Mouse (Mus musculus): ENCODE measurements around the gene Cfd.

Gene Cfd

DNA sequence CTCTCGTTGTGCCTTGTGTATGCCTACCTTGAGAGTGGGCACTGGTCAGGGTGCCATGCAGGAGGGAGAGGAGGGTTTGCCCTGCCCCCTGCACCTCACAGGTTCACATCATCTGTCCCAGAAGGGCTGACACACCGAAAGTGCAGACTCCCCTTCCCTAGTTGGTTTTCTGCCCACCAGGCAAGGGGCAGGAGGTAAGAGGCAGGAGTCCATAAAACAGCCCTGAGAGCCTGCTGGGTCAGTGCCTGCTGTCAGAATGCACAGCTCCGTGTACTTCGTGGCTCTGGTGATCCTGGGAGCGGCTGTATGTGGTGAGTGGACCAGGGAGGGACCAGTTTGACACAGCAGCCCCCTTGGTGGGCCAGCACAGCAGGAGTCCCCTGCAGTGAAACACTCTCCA, at the start of gene Cfd:
TSS of gene Cfd (plus strand) at position 184 of the 400 bp plus-strand sequence.
- no peak for DNase-seq (ENCODE audit: low read depth)

- no peak for DNase-seq (ENCODE audit: low read depth)
Measured at GRCm38 (mm10) chr10:79842322-79842721, 48.3 kb upstream of the Cfd start.

DNA sequence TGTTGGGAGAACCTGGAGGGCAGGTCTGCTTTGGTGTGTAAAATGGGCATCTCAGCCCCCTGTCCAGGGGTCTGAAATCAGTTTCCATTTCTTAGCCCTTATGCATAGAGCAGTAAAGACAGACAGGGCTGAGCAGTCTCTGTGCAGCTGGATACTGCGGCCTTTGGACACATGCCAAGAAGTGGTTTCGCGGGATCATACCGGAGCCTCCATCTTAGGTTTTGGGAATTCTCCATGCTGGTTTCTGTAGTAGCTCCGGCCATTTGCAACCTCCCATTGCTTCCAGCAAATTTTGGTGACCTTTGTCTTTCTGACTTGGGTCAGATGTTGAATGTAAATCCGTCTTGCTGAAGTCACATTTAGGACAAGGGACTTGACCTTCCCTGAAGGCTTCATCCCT, 47.2 kb upstream of the Cfd start:
- DNase-seq (ENCODE audit: low read depth): no peak

- no peak for DNase-seq (ENCODE audit: low read depth)
Measured at GRCm38 (mm10) chr10:79846553-79846952, 44.1 kb upstream of the Cfd start.

DNA sequence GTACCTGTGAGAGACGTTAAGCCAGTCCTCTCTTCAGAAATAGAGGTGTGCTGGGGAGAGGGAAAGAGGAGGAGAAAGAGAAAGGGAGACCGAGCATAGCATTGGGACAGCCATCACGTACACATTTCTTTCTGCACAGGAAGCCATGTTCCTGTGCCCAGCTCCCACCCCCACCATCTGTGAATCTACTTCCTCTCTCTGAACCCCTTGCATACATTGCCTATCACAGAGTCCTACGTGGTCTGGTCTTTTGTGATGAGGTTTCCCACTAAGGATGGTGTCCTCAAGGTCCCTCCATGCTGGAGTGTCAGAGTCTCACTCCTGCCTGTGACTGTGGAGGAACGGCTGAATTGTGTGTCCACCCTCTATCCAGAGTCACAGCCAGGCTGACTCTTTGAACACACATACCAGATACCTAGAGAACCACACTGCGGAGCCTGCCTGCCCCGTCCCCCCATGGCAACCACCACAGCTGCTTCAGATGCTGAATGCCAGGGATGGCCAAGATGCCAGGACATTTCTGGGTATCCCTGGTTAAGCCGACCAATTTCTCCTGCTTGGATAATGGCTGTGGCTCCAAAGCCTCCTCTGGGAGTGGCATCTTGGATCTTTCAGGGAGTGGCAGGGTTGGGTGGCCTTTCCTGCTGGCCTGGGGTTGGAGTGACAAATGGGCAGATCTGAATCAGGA, 40.6 kb upstream of the Cfd start:
- DNase-seq (ENCODE audit: low read depth): no peak

GRCm38 (mm10) chr10:79851653-79852052, 39.0 kb upstream of the Cfd start:
- DNase-seq (ENCODE audit: low read depth): no peak

DNA sequence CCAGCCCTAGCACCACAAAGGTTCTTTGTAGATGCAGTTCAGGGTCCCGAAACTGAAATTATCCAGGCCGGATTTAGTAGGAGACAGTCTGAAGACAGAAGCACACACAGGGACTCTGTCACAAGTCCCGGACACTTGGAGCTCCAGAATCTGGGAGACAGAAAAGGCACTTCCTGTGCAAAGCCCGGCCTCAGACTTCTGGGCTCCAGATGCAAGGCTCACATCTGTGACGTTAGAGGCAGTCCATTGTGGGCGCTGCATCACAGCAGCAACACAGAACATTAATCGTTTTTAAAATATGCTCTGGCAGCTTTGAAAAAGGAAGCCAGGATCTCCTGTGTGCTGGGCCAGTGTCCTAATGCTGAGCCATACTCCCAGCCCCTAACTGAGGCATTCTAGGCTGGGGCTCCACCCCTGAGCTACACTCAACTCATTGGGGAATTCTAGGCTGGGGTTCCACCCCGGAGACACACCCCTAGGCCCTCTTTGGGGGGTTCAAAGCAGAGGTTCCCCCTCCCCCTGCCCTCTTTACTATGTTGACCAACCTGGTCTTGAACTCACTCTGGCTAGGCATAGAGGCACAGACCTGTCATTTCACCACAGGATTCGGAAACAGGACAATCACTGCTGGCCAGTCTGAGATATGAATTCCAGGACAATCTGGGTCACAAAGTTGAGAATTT, 38.4 kb upstream of the Cfd start:
- no peak for DNase-seq (ENCODE audit: low read depth)

- no peak for DNase-seq (ENCODE audit: low read depth)
Measured at GRCm38 (mm10) chr10:79852827-79853226, 37.8 kb upstream of the Cfd start.

GRCm38 (mm10) chr10:79853392-79853791, 37.3 kb upstream of the Cfd start:
- DNase-seq (ENCODE audit: low read depth): peak; percentile 71

GRCm38 (mm10) chr10:79853860-79854795, 36.5 kb upstream of the Cfd start, which contains the start of gene Ptbp1:
Ptbp1 (plus strand) TSS chr10:79854427.
- peak; percentile 100 for DNase-seq (ENCODE audit: low read depth)

- DNase-seq (ENCODE audit: low read depth): no peak
Measured at GRCm38 (mm10) chr10:79854801-79855541, 35.7 kb upstream of the Cfd start.

GRCm38 (mm10) chr10:79855558-79856184, 35.0 kb upstream of the Cfd start:
- no peak for DNase-seq (ENCODE audit: low read depth)

GRCm38 (mm10) chr10:79856280-79856679, 34.4 kb upstream of the Cfd start:
- no peak for DNase-seq (ENCODE audit: low read depth)

GRCm38 (mm10) chr10:79856704-79857451, 33.8 kb upstream of the Cfd start:
- no peak for DNase-seq (ENCODE audit: low read depth)

- no peak for DNase-seq (ENCODE audit: low read depth)
Measured at GRCm38 (mm10) chr10:79857452-79857811, 33.2 kb upstream of the Cfd start.

GRCm38 (mm10) chr10:79857894-79858293, 32.8 kb upstream of the Cfd start:
- DNase-seq (ENCODE audit: low read depth): no peak

DNA sequence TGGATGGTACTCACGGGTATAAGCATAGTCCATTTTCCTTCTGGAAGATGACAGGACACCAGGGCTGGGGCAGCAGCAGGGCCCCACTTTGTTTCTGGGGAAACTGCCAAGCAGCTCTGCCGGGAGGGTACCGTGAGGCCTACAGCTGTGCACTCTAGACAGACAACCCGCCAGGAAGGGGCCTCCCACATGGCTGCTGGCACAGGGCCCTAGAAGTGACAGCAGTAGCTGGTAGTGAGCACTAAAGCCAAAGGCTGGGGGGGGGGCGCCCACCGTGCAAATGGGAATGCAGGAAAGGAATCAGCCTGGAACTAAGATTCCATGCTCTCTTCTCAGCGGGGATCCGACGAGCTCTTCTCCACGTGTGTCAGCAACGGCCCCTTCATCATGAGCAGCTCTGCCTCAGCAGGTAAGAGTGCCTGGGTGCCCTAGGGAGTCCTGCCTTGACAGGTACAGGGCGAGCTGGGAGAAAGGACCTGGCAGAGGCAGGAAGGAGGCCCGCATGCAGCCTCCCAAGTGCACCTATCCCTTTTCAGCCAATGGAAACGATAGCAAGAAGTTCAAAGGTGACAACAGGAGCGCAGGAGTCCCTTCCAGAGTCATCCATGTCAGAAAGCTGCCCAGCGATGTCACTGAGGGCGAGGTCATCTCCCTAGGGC, 32.1 kb upstream of the Cfd start:
- no peak for DNase-seq (ENCODE audit: low read depth)

DNA sequence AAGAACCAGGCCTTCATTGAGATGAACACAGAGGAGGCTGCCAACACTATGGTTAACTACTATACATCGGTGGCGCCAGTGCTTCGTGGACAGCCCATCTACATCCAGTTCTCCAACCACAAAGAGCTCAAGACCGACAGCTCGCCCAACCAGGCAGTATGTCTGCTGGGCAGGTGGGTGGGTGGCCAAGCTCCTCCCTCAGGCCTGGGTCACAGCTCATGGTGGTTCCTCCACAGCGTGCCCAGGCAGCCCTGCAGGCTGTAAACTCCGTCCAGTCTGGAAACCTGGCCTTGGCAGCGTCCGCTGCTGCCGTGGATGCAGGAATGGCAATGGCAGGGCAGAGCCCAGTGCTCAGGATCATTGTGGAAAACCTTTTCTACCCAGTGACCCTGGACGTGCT, 31.5 kb upstream of the Cfd start:
- no peak for DNase-seq (ENCODE audit: low read depth)

- no peak for DNase-seq (ENCODE audit: low read depth)
Measured at GRCm38 (mm10) chr10:79860079-79860911, 30.4 kb upstream of the Cfd start.

All from fibroblast of lung, adult 2 months (primary cell).